Mouse (Mus musculus) thymus, adult 18-20 months (tissue): Measurements from ENCODE around the gene Spn.
A peak's percentile ranks its signal among the peaks of the same experiment; 100 is the strongest.
"Not testable (repeated sequence)": the region's sequence is repeated elsewhere in the genome, so short reads cannot be mapped to it uniquely, and the experiment has no call there.

Experiments
- DNase-seq, 2 experiments: peaks; one replicate each; pipeline ENCODE4 v3.0.0; 2022; ENCODE audit warnings: mixed read lengths in 2 of 2

Spn gene

GRCm38 (mm10) chr7:127137262-127138017 is at the start of gene Spn:
Gene Spn, minus strand, starts transcription at chr7:127137823.
- peak; percentile 66 to 81 for DNase-seq

GRCm38 (mm10) chr7:127187351-127187750 is 49.7 kb upstream of the Spn start:
- DNase-seq: no peak

- no peak for DNase-seq
Observed at GRCm38 (mm10) chr7:127185601-127186000, 48.0 kb upstream of the Spn start.

GRCm38 (mm10) chr7:127184720-127185119 is 47.1 kb upstream of the Spn start:
- DNase-seq: no peak

- no peak for DNase-seq
Observed at GRCm38 (mm10) chr7:127183828-127184227, 46.2 kb upstream of the Spn start.

GRCm38 (mm10) chr7:127183345-127183744 is 45.7 kb upstream of the Spn start:
- no peak for DNase-seq

GRCm38 (mm10) chr7:127181724-127182123 is 44.1 kb upstream of the Spn start:
- DNase-seq: not testable (repeated sequence)

- DNase-seq: no peak
Observed at GRCm38 (mm10) chr7:127180783-127181182, 43.2 kb upstream of the Spn start.

GRCm38 (mm10) chr7:127176937-127177336 is 39.3 kb upstream of the Spn start:
- no peak for DNase-seq

GRCm38 (mm10) chr7:127166501-127166900 is 28.9 kb upstream of the Spn start:
- DNase-seq: no peak

- DNase-seq: no peak
Observed at GRCm38 (mm10) chr7:127165607-127166493, 28.2 kb upstream of the Spn start.

GRCm38 (mm10) chr7:127164002-127164401 is 26.4 kb upstream of the Spn start:
- DNase-seq: no peak

GRCm38 (mm10) chr7:127162546-127162945 is 24.9 kb upstream of the Spn start:
- no peak for DNase-seq

GRCm38 (mm10) chr7:127157548-127157947 is 19.9 kb upstream of the Spn start:
- no peak for DNase-seq

- DNase-seq: no peak
Observed at GRCm38 (mm10) chr7:127153477-127153876, 15.9 kb upstream of the Spn start.

GRCm38 (mm10) chr7:127152464-127152863 is 14.8 kb upstream of the Spn start:
- no peak for DNase-seq

GRCm38 (mm10) chr7:127147901-127148300 is 10.3 kb upstream of the Spn start:
- no peak for DNase-seq

GRCm38 (mm10) chr7:127146267-127146603 is 8.6 kb upstream of the Spn start:
- no peak for DNase-seq

GRCm38 (mm10) chr7:127145387-127146266 is 8.0 kb upstream of the Spn start:
- DNase-seq: no peak

GRCm38 (mm10) chr7:127144412-127144811 is 6.8 kb upstream of the Spn start:
- DNase-seq: peak in 1 of 2 experiments; percentile 39

GRCm38 (mm10) chr7:127142666-127143065 is 5.0 kb upstream of the Spn start:
- no peak for DNase-seq

- no peak for DNase-seq
Observed at GRCm38 (mm10) chr7:127142214-127142613, 4.6 kb upstream of the Spn start.
